Mouse (Mus musculus) adrenal gland, adult 8-10 months (tissue): ENCODE measurements around the gene Nup205. TPM values are rescaled to one million over a fixed set of nuclear protein-coding genes. Genes with fewer than 3 reads are reported as not detected.
"Not testable (repeated sequence)": the region's sequence is repeated elsewhere in the genome, so short reads cannot be mapped to it uniquely, and the experiment has no call there.

Experiments used
- DNase-seq: peaks from one replicate; pipeline ENCODE4 v3.0.0; 2022
- total RNA-seq, 4 experiments: library from RNA; stranded (reverse); gene quantifications; 2 replicates each; pipeline ENCODE4 v1.2.4; 2022

The Nup205 gene
- total RNA-seq = 10 to 100 TPM; 34.9 to 47.2 (median 40.3) TPM

GRCm38 (mm10) chr6:35176979-35177649 is at the start of gene Nup205:
Nup205 (plus strand) TSS chr6:35177421.
- DNase-seq = peak; percentile 73

DNA sequence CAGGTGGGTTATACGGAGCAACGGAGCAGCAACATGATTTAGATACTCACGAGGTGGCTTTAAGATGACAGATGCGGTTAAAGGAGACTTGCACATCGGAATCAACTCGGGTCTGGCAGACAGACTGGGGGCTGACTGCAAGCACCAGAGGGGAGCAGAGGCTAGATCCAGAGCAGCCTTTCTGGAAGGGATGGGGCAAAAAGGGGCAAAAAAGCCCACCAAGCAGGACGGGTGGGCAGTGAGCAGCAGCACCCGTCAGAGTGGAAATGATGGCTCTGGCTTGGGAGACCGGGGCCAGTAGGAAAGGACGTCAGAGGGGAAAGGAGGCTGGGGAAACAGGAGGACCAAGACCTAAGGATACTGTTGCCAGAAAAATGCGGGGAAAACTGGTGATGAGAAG is 44.4 kb upstream of the Nup205 start:
- DNase-seq = peak; percentile 13

DNA sequence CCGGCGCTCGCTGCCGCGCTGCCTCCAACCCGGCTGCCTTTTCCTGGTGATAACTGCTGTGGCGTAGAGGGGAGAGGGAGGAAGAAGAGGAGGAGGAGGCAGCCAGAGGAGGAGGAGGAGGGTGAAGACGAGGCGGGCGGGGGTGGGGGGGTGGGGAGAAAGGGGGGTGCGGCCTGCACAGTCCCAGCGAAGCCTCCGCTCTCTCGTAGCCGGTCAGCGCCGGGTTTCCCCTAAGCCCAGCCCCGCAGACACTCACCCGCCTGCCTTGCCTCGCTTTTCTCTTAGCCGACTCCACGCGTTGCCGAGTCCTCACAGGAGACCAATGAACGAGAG is 44.0 kb upstream of the Nup205 start:
- DNase-seq = no peak

DNA sequence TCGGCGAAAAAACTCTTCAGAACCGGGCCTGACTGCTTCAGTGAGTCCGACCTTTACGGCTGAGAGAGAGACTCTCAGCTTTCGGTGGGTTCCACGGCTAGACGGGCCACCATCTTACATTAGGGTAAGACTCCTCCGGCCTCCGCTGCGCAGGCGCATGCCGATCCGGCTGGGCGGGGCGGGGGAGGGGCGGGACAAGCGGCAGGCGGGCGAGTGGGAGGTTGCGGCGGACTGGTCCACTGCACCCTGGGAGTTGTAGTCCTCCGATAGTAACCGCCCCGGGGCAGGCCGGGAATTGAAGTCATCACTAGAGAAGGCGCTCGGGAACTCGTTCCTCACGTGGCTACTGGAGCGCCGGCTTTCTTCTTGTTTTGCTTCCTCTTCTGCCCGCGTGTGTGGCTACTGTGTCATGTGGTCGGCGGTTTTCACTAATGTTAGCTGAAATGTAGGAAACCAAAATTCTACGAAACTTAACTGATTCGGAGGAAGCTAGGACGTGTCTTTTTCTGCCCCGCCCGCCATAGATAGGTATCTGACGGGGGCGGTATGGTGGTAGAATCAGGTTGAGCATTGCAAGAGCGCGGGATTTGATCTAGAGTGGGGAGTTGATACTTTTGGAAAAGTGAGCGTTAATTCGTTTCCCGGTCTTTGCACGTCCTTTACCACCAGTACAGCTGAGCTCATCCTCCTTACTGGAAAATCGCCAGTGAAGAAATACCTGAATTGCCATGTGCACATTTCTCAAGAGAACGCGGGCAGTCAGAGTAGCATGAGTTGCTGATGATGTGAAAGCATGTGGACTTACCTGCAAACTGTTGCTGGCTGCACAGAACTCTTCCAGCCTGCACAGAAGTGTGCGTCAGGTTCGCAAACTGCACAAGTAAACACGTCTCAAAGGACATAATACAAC is 43.4 kb upstream of the Nup205 start, which contains the start of gene Cnot4:
TSS of gene Cnot4 (minus strand) at position 146 of the 910 bp plus-strand sequence.
- DNase-seq = peak; percentile 99

GRCm38 (mm10) chr6:35134844-35135243 is 42.4 kb upstream of the Nup205 start:
- DNase-seq = no peak

DNA sequence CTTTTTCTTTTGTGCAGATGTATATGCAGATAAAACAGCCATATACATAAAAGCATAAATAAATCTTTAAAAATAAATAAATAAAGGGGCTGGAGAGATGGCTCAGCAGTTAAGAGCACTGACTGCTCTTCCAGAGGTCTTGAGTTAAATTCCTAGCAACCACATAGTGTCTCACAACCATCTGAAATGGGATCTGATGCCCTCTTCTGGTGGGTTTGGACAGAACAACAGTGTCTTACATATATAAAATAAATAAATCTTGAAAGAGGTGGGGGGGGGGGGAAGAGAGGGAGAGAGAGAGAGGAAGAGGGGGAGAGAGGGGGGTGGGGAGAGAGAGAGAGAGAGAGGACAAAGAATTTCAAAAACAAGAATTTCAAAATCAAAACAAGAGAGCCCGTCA is 36.9 kb upstream of the Nup205 start:
- DNase-seq = no peak

DNA sequence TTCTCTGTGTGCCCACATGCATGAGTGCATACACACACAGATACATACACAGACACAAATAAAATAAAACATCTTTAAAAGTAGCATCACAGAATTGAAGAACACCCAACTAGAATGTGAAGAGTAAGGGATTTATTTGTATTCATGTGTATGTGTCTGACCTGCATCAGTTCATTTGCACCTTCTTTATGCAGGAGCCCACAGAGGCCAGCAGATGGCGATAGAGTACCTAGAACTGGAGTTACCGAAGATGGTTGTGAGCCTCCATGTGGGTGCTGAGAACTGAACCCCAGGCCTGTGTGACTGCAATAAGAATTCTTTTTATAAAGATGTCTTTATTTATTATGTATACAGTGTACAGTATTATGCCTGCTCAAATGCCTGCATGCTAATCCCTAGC is 31.7 kb upstream of the Nup205 start:
- no peak for DNase-seq

GRCm38 (mm10) chr6:35147726-35148422 is 29.3 kb upstream of the Nup205 start:
- no peak for DNase-seq

DNA sequence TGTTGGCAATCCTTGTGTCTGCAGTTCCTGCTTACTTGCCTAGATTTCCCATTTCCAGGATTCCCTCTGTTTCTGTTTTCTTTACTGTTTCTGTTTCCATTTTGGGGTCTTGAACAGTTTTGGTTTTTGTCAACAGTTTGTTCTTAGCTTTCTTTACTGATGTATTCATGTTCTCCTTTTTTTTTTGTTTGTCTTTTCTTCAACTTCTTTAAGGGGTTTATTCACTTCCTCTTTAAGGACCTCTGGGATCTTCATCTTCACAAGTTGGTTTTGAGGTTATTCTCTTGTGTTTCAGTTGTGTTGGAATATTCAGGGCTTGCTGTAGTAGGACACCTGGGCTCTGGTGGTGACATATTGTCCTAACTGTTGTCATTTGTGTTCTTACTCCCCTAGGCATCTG is 22.7 kb upstream of the Nup205 start:
- no peak for DNase-seq

- DNase-seq = no peak
These were observed 8.0 kb upstream of the Nup205 start for GRCm38 (mm10) chr6:35169250-35169649.

- DNase-seq = not testable (repeated sequence)
These were observed 5.2 kb upstream of the Nup205 start for GRCm38 (mm10) chr6:35172028-35172427.

GRCm38 (mm10) chr6:35173181-35173580 is 4.0 kb upstream of the Nup205 start:
- DNase-seq = no peak

DNA sequence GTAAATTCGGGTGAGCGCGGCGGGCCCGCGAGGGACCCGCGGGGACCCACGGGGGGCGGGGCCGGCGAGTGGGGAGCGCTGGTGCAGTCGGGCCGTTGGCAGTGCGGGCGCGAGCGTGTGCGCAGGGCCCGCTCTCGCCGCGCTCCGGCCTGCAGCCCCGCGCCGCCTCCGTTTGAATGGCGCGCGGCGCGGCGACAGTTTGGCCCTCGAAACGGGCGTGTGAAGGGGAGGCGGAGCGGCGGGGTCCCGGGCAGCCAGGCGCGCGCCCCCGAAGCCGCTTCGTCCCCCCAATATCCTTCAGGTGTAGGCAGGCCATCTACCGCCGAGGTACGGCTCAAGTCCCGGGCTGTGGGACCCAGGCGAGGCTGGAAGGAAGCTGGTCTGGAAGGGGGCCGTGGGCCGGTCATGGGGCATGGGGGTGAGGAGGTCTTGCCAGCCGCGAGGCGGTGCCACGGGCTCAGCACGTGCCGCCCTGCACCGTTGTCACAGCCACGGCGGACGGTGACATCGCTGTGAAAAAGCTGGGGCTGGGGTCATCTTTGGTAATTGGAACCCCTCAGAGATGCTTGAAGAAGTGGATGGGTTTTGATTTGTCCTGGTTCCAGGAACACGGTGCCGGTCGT is 540 bp downstream of the Nup205 start:
- DNase-seq = peak; percentile 29

- not testable (repeated sequence) for DNase-seq
These were observed 2.1 kb downstream of the Nup205 start for GRCm38 (mm10) chr6:35179299-35179698.

DNA sequence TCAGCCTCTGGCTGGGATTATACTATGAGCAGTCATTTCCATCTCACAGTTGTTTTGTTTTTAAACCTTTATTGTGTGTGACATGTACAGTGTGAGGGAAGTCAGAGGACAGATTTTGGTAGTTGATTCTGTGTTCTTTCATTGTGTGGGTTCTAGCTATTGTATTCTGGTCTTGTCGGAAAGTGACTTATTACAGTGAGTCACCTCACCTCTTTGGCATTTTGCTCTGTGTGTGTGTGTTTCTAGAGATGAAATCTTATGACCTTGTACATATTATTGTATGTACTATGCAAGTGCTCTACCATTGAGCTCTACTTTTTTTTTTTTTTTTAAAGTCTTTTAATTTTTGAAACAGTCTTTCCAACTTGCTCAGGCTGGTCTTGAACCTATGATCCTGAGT is 7.6 kb downstream of the Nup205 start:
- DNase-seq = no peak

DNA sequence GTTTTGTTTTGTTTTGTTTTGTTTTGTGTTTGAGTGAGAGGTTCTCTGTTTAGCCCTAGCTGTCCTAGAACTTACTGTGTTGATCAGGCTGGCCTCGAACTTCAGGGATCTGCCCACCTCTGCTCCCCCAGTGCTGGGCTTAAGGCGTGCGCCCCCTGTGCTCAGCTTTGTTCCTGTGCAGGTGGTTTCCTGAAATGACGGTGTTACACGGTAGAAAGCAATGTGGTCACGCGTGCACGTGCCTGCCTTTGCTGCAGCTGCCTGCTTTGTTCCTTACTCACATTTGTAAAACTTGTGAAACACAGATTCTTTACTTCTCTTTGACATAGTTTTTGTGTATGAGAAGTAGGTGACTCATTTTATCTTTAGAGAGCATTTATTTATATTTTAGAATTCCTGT is 14.0 kb downstream of the Nup205 start:
- DNase-seq = no peak

DNA sequence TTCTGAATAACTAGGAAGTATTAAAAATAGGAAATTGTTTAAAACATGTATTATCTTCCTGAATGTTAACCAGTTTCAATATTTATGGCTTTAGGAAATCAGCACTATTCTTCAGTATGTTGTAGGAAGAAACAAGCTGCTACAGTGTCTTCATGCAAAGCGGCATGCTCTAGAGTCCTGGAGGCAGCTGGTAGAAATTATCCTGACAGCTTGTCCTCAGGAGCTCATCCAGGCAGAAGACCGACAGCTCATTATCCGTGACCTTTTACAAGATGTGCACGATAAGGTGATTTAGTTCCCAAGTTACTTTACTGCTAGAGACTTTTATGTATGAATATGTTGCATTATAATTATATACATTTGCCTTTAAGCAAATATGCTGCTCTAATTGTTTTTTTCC is 48.5 kb downstream of the Nup205 start:
- DNase-seq = no peak

DNA sequence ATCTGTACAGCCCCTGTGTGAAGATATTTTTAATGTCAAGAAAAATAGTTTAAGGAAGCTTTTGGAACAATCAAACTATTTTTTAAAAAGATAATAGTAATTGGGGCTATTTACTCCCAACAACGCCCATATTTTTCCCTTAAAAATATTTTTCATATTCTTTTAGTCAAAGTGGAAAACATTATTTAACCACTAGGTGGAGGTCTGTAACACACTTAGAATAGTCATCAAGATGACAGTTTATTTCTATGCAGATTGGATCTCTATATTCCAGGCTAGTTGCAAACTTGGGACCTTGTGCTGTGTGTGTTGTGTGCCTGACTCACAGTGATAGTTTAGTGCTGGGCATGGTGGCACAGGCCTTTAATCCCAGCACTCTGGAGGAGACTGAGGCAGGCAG is 52.2 kb downstream of the Nup205 start:
- DNase-seq = no peak

- no peak for DNase-seq
These were observed 59.0 kb downstream of the Nup205 start for GRCm38 (mm10) chr6:35236108-35236785.

GRCm38 (mm10) chr6:35243252-35243651 is 66.0 kb downstream of the Nup205 start:
- DNase-seq = no peak

- DNase-seq = no peak
These were observed 66.8 kb downstream of the Nup205 start for GRCm38 (mm10) chr6:35243989-35244388.

DNA sequence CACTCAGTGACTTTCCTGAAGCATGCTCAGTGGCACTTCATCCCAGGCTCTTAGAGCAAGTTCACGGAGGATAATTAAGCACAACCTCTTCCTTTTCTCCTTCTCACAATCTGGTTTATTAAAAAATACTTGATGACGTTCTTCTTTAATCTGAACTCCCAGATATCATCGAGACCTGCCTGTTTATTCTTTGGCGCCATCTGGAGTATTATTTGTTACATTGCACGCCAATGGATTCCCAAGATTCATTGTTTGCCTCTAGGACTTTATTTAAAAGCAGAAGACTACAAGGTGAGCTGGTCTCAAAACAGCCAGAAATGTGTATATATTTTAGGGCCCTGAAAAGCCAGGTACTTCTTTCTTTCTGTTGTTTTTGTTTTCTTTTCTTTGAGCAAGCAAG is 67.9 kb downstream of the Nup205 start:
- no peak for DNase-seq
